Mouse (Mus musculus) urinary bladder, postnatal 36 days (tissue): Measurements from ENCODE around the gene Tifa.

ENCODE experiments used
- DNase-seq, 2 experiments: peaks; one replicate each; pipeline ENCODE4 v3.0.0; 2022; ENCODE audit warnings: low spot score in 2 of 2, mixed read lengths in 1 of 2

Tifa gene

DNA sequence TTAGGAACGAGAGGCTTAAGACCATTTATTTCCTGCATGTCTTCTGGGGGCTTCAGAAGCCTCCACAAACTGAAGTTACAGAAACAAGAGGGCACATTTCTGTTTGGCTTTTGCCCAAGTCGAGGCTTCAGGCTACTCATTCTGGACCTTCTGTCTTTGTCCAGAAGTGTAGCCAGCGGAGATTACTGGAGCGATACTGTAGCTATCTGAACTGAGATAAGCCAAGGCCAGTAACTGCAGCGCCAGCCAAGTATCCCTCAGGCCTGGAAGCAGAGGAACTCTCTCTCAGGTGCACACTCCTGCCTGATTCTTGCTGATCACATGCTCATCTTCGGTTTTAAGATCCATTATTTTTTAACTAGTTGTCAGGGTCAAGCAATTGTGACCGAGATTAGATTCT is 1.6 kb upstream of the Tifa start:
- no peak for DNase-seq

- DNase-seq, result no peak
These were observed 686 bp upstream of the Tifa start for GRCm38 (mm10) chr3:127788919-127789318.

- peak in 1 of 2 experiments; percentile 13 for DNase-seq
These were observed 840 bp downstream of the Tifa start for GRCm38 (mm10) chr3:127790234-127791055.

- DNase-seq, result peak in 1 of 2 experiments; percentile 10
These were observed 1.5 kb downstream of the Tifa start for GRCm38 (mm10) chr3:127791056-127791483.

GRCm38 (mm10) chr3:127791595-127792561 is 2.3 kb downstream of the Tifa start:
- DNase-seq, result no peak

DNA sequence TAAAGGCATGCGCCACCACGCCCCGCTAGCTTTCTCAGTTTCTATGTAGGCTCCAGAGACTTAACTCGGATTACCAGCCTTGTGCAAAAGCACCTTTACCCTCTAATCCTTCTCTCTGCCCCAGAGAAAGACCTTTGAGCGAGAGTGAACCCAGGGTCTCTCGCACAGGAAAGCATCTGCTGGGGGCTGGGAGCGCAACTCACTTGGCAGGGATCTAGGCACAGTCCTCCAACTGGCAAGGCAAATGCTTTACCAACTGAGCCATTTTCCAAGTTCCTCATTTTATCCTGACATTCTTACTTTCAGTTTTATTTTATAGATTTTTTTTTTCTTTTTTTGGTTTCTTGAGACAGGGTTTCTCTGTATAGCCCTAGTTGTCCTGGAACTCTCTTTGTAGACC is 3.4 kb downstream of the Tifa start:
- DNase-seq, result no peak

DNA sequence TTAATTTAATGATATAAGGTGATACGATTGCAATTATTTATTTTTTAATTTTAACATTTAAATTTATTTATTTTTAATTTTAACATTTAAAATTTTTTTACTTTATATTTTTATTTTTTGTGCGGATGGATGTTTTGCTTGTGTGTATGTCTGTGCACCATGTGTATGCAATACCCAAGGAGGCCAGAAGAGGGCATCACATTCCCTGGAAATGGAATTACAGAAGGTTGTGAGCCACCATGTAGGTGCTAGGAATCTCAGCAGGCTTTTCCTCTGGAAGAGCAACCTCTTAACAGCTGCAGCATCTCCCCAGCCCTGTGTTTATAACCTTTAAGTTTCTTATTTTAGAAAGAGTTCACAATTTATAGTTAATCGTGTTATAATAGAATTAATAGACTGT is 6.2 kb downstream of the Tifa start:
- DNase-seq, result no peak

DNA sequence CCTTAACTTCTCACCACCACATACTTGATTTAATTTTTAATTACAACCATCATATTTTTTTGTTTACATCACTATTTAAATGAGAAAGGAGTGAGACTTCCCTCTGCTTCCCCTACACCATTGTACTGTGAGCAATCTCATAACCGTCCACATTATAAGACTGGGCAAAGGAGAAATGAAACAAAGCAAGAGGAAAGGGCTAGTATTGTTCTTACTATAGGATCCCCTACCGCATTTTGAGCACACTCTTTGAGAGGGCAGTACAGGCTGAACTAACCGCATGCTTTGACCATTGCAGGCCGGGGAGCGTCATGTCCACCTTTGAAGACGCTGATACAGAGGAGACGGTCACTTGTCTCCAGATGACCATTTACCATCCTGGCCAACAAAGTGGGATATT is 6.7 kb downstream of the Tifa start:
- DNase-seq, result no peak

DNA sequence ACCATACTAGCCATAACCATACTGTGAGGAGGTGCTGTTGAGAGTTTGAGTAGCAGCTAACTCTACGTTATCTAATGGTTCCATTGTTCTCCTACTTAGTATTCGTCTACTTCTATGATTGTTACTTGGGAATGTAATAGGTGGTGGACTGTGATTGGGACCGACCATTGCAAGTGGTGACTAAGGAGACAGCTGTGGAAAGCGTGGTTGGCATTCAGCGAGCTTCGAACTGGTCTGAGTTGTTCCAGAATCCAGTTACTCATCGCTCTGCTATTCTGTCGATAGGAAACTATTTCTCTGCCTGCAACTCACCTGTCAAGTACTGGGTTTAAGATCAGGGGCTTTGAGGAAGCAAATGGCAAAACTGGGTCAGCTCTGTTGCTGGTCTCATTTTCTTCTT is 11.6 kb downstream of the Tifa start:
- no peak for DNase-seq

- no peak for DNase-seq
These were observed 13.2 kb downstream of the Tifa start for GRCm38 (mm10) chr3:127802814-127803213.

DNA sequence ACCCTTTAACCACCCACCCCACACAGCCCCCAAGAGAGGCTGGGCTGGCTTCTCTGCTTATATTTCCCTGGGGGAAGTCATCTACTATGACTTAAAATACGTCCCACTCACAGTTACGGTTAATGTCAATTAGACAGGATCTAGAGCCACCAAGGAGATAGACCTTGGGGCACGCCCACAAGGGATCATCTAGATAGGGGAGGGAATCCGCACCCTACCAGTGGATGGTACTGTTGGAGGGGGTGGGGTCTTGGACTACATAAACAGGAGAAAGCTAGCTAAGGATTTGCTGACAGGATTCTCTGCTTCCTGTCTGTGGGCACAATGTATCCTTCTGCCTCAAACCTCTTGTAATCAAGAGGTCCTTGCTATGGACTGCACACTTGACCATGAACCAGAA is 14.8 kb downstream of the Tifa start:
- DNase-seq, result no peak

GRCm38 (mm10) chr3:127805071-127805470 is 15.5 kb downstream of the Tifa start:
- no peak for DNase-seq

DNA sequence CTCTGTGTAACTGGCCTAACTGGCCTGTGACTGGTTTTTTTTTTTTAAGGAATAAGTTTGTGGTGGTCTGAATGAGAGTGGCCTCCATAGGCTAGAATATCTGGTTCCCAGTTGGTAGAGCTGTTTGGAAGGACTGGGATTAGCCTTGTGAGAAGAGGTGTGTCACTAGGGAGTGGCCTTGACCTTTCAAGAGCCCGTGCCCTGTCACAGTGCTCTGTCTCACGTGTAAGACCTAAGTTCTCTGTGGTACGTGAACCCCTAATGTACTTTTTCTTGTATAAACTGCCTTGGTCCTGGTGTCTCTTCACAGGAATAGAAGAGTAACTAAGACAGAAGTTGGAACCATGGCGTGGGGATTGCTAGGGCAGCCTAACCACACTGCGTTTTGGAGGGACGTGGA is 16.4 kb downstream of the Tifa start:
- no peak for DNase-seq

DNA sequence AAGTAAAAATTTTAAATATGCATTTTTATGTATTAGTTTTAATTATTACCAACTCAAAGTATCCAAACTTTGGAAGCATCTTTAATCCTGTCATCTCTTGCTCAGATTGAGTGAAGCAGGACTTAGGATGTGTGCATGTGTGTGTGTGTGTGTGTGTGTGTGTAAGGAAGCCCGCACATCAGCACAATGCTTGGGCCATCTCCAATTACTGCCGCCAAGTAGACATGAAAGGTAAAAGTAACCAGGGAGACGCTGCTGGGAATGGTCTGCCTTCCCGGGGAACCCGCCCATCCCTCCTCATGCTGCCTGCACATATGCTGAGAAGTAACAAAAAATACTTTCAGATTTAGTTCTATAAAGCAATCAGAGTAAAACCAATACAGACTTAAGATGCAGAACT is 18.2 kb downstream of the Tifa start:
- DNase-seq, result no peak

DNA sequence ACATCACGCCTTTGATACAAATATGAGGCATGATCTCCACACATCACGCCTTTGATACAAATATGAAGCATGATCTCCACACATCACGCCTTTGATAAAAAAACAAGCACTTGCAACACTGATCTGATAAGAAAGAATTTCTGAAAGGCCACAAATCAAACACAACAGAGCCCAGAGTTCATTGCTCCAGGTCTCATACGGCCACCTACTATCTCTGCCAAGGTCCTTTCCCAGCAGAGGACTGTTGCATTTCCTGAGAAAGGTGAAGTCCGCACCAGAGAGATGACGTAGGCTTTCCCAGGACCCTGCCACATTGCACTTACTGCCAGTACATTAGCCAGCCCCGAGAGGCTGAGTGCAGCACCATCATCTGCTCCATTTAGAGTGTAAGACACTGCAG is 19.5 kb downstream of the Tifa start:
- no peak for DNase-seq

GRCm38 (mm10) chr3:127817120-127817683 is 27.6 kb downstream of the Tifa start:
- no peak for DNase-seq

- no peak for DNase-seq
These were observed 29.4 kb downstream of the Tifa start for GRCm38 (mm10) chr3:127818694-127819663.

DNA sequence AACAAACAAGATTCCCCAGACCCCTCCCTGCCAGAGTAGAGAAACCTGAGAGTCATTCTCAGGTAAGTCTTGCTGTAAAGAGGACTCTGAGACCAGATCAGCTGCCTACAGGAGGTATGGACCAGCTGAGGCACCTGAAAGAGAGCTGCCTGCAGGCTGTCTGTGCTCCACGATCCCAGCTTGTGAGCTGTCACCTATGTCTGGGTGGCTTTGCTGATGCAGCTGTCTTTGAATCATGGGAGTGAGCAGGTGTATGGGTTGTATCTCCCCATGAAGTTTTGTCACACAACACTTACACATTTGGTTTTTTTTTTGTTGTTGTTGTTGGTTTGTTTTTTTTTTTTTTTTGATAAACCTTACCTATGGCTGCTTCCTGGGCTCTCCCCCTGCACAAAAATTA is 30.8 kb downstream of the Tifa start:
- DNase-seq, result no peak

DNA sequence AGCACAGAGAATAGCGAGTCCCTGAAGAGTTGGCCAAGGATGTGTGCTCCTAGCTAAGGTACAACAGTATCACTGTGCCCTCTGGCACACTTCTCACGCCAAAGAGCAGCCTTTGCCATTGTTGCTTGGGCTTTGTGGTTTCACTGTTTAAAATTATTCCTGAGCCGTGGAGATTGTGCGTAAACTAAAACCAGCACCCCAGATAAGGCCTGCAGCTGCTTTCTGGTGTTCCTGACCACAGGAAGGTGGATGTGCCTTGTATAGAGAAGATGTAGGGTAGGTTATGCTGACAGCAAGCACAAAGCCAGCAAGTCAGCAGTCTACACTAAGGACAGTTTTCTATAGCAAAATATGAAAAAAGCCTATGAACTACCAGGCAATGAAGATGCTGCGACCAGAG is 31.6 kb downstream of the Tifa start:
- DNase-seq, result no peak

DNA sequence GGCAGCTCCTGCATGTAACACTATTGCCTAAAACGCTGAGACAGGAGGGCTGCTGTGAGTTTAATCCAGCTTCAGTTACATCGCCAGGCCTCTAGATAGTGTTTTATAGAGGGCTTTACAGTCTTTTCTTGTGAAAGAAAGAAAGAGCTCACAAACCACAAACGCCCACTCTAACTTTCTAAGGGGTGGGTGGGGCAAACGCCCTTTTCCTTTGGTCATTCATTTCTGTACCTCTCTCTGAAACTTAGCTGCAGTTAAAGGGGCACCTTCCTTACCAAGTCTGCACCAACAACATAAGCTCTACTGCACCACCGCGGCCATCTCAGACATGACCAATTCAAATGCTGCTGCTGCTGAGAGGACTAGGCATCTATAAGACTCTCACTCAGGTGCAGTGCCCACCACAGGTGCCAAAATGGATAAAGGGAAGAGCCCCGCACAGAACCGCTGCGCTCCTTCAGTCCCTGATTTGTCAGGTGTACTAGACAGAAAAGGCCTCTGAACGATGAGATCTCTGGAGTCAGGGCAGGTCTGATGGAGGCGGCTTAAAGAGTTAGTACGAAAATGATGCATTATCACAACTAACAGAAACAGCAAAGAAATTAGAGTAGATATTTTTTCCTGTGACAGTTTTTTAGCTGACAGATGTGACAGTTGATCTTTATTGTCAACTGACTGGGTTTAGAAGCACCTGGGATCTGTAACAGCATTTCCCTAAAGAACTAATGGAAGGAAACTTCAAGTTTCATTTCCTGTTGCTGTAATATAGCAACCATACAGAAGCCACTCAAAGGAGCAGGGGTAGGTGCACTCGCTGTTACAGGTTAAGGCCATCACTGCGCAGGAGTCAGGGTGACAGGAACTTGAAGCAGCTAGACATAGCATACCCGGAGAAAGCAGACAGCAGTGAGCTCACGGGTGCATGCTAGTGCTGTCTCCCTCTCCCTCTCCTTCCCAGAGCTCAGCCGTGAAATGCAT is 34.6 kb downstream of the Tifa start:
- DNase-seq, result no peak
